Mouse (Mus musculus) erythroblast, embryonic 14.5 days (primary cell): ENCODE results near the gene Dppa2. TPM values are rescaled to one million over a fixed set of nuclear protein-coding genes. Genes with fewer than 3 reads are reported as not detected.

Experiments
- H3K27me3 ChIP-seq: 2 replicates; pipeline ENCODE4 v1.6.1; 2012; ENCODE audit warnings: inconsistent platforms; ENCODE audit not compliant: control insufficient read depth
- H3K36me3 ChIP-seq: 2 replicates; pipeline ENCODE4 v1.6.1; 2012; ENCODE audit warnings: mild to moderate bottlenecking, inconsistent platforms; ENCODE audit not compliant: control insufficient read depth
- H3K4me1 ChIP-seq: 2 replicates; pipeline ENCODE4 v1.6.1; 2012; ENCODE audit warnings: inconsistent platforms; ENCODE audit not compliant: control insufficient read depth
- H3K4me3 ChIP-seq: replicated peaks from 2 replicates; pipeline ENCODE3; 2012; ENCODE audit warnings: moderate library complexity, mild to moderate bottlenecking, inconsistent platforms
- H3K9me3 ChIP-seq: 2 replicates; pipeline ENCODE4 v1.6.1; 2012; ENCODE audit warnings: low read length, inconsistent platforms, mixed read lengths; ENCODE audit not compliant: control insufficient read depth
- GATA1 ChIP-seq: IDR thresholded peaks from 2 replicates; pipeline ENCODE4 v1.6.1; 2012; ENCODE audit warnings: low read length, inconsistent platforms, mixed read lengths
- TAL1 ChIP-seq: IDR thresholded peaks from 3 replicates; pipeline ENCODE4 v1.6.1; 2012; ENCODE audit warnings: low read length, inconsistent platforms, mixed read lengths
- polyA plus RNA-seq: library from polyadenylated mRNA; stranded (reverse); fragments of >175 nt; gene quantifications from 2 replicates; pipeline ENCODE4 v1.2.3, GENCODE M21; 2012

The Dppa2 gene
- polyA plus RNA-seq, result not detected in 2 replicates

- Histone ChIP-seq H3K4me3 (no peak within 1 kb of the TSS), H3K27me3 (no peaks in the 10 kb centered on the region), H3K9me3 (no peaks in the 10 kb centered on the region), H3K36me3 (no peaks in the 10 kb centered on the region), H3K4me1 (no peaks in the 10 kb centered on the region)
- TF ChIP-seq GATA1, result no peak
- TF ChIP-seq TAL1, result no peak
Observed at GRCm38 (mm10) chr16:48303509-48303908, at the start of gene Dppa2. Gene Dppa2 (plus strand): TSS chr16:48303908.

- H3K9me3 ChIP-seq, result no peaks in the 10 kb centered on the region
- no peak overlapping the region for H3K4me3 ChIP-seq
- TF ChIP-seq TAL1 (no peak), GATA1 (no peak)
- H3K4me1 ChIP-seq, result peaks cover 34% of the 10 kb centered on the region
- no peaks in the 10 kb centered on the region for H3K27me3 ChIP-seq
- H3K36me3 ChIP-seq, result no peaks in the 10 kb centered on the region
Observed at GRCm38 (mm10) chr16:48254584-48254983, 49.1 kb upstream of the Dppa2 start.

GRCm38 (mm10) chr16:48259519-48259918 lies 44.2 kb upstream of the Dppa2 start:
- no peaks in the 10 kb centered on the region for H3K36me3 ChIP-seq

DNA sequence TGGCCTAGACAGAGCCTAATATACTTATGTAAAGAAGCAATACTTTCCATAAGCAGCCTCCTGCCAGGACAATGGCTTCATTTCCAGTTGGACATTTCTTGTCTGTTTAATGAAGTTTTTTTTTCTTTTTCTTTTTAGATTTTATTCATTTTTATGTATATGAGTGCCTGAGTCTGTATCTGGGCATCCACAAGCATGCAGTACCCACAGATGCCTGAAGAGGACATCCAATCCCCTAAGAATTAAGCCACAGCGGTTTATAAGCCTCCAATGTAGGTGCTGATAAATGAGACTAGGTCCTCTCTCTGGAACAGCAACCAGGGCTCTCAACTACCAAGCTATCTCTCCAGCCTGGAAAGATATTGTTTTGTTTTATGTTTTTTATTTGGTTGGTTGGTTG lies 40.8 kb upstream of the Dppa2 start:
- Histone ChIP-seq H3K36me3 (no peaks in the 10 kb centered on the region), H3K4me3 (no peak overlapping the region), H3K4me1 (no peaks in the 10 kb centered on the region), H3K9me3 (no peaks in the 10 kb centered on the region), H3K27me3 (no peaks in the 10 kb centered on the region)
- no peak for TF ChIP-seq GATA1
- no peak for TF ChIP-seq TAL1

More at GRCm38 (mm10) chr16:48259519-48259918, 44.2 kb upstream of the Dppa2 start:
- Histone ChIP-seq H3K4me3 (no peak overlapping the region), H3K27me3 (no peaks in the 10 kb centered on the region), H3K4me1 (peaks cover 8% of the 10 kb centered on the region), H3K9me3 (no peaks in the 10 kb centered on the region)
- TF ChIP-seq GATA1 (no peak), TAL1 (no peak)

- Histone ChIP-seq H3K36me3 (no peaks in the 10 kb centered on the region), H3K4me3 (no peak overlapping the region), H3K27me3 (no peaks in the 10 kb centered on the region), H3K4me1 (no peaks in the 10 kb centered on the region), H3K9me3 (no peaks in the 10 kb centered on the region)
- TF ChIP-seq TAL1 (no peak), GATA1 (no peak)
Observed at GRCm38 (mm10) chr16:48265856-48266255, 37.9 kb upstream of the Dppa2 start.

GRCm38 (mm10) chr16:48276940-48277339 lies 26.8 kb upstream of the Dppa2 start:
- no peaks in the 10 kb centered on the region for H3K27me3 ChIP-seq
- no peaks in the 10 kb centered on the region for H3K36me3 ChIP-seq
- no peaks in the 10 kb centered on the region for H3K9me3 ChIP-seq
- no peak overlapping the region for H3K4me3 ChIP-seq
- no peak for TF ChIP-seq GATA1
- no peak for TF ChIP-seq TAL1
- H3K4me1 ChIP-seq, result no peaks in the 10 kb centered on the region

DNA sequence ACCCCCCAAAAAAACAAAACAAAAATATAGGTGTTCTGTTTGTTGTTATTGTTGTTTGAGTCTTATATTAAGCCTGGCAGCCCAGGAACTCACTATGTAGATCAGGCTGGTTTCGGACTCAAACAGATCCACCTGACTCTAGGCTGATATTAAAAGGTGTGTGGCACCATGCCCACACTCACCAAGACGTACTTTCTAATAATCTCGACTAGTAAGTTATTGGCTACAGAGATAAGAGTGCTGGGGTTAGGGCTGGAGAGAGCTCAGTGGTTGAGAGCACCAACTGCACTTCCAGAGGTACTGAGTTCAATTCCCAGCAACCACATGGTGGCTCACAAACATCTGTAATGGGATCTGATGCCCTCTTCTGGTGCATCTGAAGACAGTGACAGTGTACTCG lies 22.8 kb upstream of the Dppa2 start:
- TF ChIP-seq TAL1, result no peak
- Histone ChIP-seq H3K4me3 (no peak overlapping the region), H3K9me3 (no peaks in the 10 kb centered on the region), H3K36me3 (no peaks in the 10 kb centered on the region), H3K4me1 (no peaks in the 10 kb centered on the region), H3K27me3 (no peaks in the 10 kb centered on the region)

DNA sequence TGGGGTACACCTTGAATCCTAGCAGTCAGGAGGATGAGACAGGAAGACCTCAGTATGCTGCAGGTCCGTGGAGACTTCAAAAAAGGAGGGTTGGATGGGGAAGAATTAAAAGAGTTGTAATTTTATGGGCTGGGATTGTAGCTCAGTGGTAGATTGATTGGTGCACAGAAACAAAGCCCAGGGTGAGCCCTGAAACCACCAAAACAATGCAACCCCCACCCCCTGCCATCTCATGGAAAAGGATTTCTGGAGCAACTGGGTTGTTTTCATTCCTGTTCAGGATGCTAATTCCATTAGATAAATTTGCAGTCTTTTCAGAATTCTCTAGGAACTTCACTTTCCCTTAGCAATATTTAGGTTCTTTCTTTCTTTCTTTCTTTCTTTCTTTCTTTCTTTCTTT lies 20.9 kb upstream of the Dppa2 start:
- H3K4me1 ChIP-seq, result no peaks in the 10 kb centered on the region
- no peaks in the 10 kb centered on the region for H3K27me3 ChIP-seq
- H3K36me3 ChIP-seq, result no peaks in the 10 kb centered on the region
- H3K4me3 ChIP-seq, result no peak overlapping the region
- H3K9me3 ChIP-seq, result no peaks in the 10 kb centered on the region
- TF ChIP-seq TAL1, result no peak
- no peak for TF ChIP-seq GATA1

- H3K9me3 ChIP-seq, result no peaks in the 10 kb centered on the region
- no peaks in the 10 kb centered on the region for H3K27me3 ChIP-seq
- no peak within 1 kb of the TSS for H3K4me3 ChIP-seq
- H3K4me1 ChIP-seq, result no peaks in the 10 kb centered on the region
- no peaks in the 10 kb centered on the region for H3K36me3 ChIP-seq
- TF ChIP-seq TAL1 (no peak), GATA1 (no peak)
Observed at GRCm38 (mm10) chr16:48283517-48283916, 20.2 kb upstream of the Dppa2 start, which contains the start of gene Dppa4. Gene Dppa4 (plus strand): TSS chr16:48283733.

- Histone ChIP-seq H3K4me3 (no peak overlapping the region), H3K9me3 (no peaks in the 10 kb centered on the region), H3K4me1 (no peaks in the 10 kb centered on the region), H3K27me3 (no peaks in the 10 kb centered on the region), H3K36me3 (no peaks in the 10 kb centered on the region)
- no peak for TF ChIP-seq TAL1
- no peak for TF ChIP-seq GATA1
Observed at GRCm38 (mm10) chr16:48285517-48285916, 18.2 kb upstream of the Dppa2 start.
